Mouse (Mus musculus): ENCODE measurements at regions not wholly inside any gene's neighbourhood (a gene's known extent, or its start where the extent isn't known, plus 50 kb on each side); places are given as distances from the start of the nearest gene placed in this dataset.

- no peak for TF ChIP-seq CTCF (IDR thresholded peaks at IDR 0.05; ENCODE audit: borderline replicate concordance, extremely low read depth, insufficient read depth, insufficient read length)
- TF ChIP-seq POLR2A (IDR thresholded peaks at IDR 0.05; ENCODE audit: borderline replicate concordance, extremely low read depth, insufficient read depth, insufficient read length, poor library complexity, severe bottlenecking), result no peak
Observed at GRCm38 (mm10) chr16:92880356-92881043, 54.6 kb upstream of the Runx1 start.

All from brain, embryonic 14.5 days (tissue).